Mouse (Mus musculus): Measurements from ENCODE around the gene Skida1. TPM values are rescaled to one million over a fixed set of nuclear protein-coding genes. Genes with fewer than 3 reads are reported as not detected.
A peak's percentile ranks its signal among the peaks of the same experiment; 100 is the strongest.

The Skida1 gene
- total and polyA plus RNA-seq, 2 experiments from 2014 or later: 4.4 to 14.1 TPM

GRCm38 (mm10) chr2:18055929-18056785 lies 7.3 kb upstream of the Skida1 start:
- no peaks in the 10 kb centered on the region for H3K4me1 ChIP-seq (ENCODE audit: insufficient read depth, low read length)
- H3K4me2 ChIP-seq (ENCODE audit: low read depth, low read length): peak overlapping the region; percentile 95
- H3K9me3 ChIP-seq (ENCODE audit: low read length): no peaks in the 10 kb centered on the region
- 1% methylated on average over 47 of the region's 66 CpGs for WGBS
- peak; percentile 93 for ATAC-seq
- no peak for DNase-seq (ENCODE audit: low spot score)
- no peaks in the 10 kb centered on the region for H3K36me3 ChIP-seq (ENCODE audit: insufficient read depth, low read length)
- H3K4me3 ChIP-seq (ENCODE audit: low read length): peak overlapping the region; percentile 69
- peak overlapping the region; percentile 98 for H3K27ac ChIP-seq
- no peaks in the 10 kb centered on the region for H3K27me3 ChIP-seq (ENCODE audit: insufficient read depth, low read length)
- TF ChIP-seq CTCF (IDR thresholded peaks at IDR 0.05; ENCODE audit: low read depth): no peak
- peak overlapping the region; percentile 83 for H3K9ac ChIP-seq (replicated peaks; ENCODE audit: low read length)

- no peaks in the 10 kb centered on the region for H3K4me1 ChIP-seq (ENCODE audit: insufficient read depth, low read length)
- peak within 1 kb of the TSS; percentile 83 for H3K9ac ChIP-seq (replicated peaks; ENCODE audit: low read length)
- H3K4me2 ChIP-seq (ENCODE audit: low read depth, low read length): peak within 1 kb of the TSS; percentile 95
- H3K36me3 ChIP-seq (ENCODE audit: insufficient read depth, low read length): no peaks in the 10 kb centered on the region
- WGBS: 17% methylated on average over 20 of the region's 20 CpGs
- H3K27me3 ChIP-seq (ENCODE audit: insufficient read depth, low read length): no peaks in the 10 kb centered on the region
- H3K4me3 ChIP-seq (ENCODE audit: low read length): peak within 1 kb of the TSS; percentile 69
- H3K9me3 ChIP-seq (ENCODE audit: low read length): no peaks in the 10 kb centered on the region
- DNase-seq (ENCODE audit: low spot score) (no peak), ATAC-seq (no peak)
- H3K27ac ChIP-seq: peak within 1 kb of the TSS; percentile 98
- no peak for TF ChIP-seq CTCF (IDR thresholded peaks at IDR 0.05; ENCODE audit: low read depth)
These were observed 6.4 kb upstream of the Skida1 start, which contains the start of gene Mllt10 for GRCm38 (mm10) chr2:18055016-18055928. Mllt10 (plus strand) TSS chr2:18055237.

DNA sequence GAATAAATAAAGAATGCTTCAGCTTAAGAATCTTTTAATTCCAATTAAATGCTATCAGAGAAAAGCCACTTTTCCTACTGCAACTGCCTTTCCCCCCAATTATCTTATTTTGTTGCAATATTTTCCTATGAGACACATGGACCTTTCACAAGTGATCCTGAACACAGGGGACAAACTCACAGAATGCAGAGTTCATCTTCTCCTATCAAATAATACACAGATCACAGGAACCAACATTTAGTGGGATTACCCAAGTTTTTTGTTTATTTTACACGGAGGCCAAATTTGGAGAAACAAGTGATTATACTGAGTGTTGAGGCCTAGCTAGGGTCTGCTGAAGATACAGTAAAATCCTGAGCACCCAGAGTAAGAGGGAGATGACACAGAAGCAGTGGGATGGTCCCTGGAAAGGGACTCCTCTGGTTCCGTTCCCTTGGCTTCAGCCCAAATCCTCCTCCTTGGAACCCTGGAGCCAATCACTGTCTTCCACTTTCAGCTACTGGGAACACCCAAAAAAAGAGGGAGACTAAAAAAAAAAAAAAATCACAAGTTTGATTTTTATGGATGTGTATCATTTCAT lies 5.2 kb upstream of the Skida1 start:
- H3K4me2 ChIP-seq (ENCODE audit: low read depth, low read length): peak overlapping the region; percentile 95; the same call in 1 of the 2 replicates
- WGBS: 46% methylated on average over 2 of the region's 2 CpGs
- H3K9ac ChIP-seq (replicated peaks; ENCODE audit: low read length): no peak overlapping the region
- no peak for ATAC-seq
- DNase-seq (ENCODE audit: low spot score): peak; percentile 82
- TF ChIP-seq CTCF (IDR thresholded peaks at IDR 0.05; ENCODE audit: low read depth): no peak
- no peak overlapping the region for H3K4me3 ChIP-seq (ENCODE audit: low read length)
- no peaks in the 10 kb centered on the region for H3K27me3 ChIP-seq (ENCODE audit: insufficient read depth, low read length)
- no peaks in the 10 kb centered on the region for H3K9me3 ChIP-seq (ENCODE audit: low read length)
- no peak overlapping the region for H3K27ac ChIP-seq
- H3K36me3 ChIP-seq (ENCODE audit: insufficient read depth, low read length): no peaks in the 10 kb centered on the region
- peaks cover 9% of the 10 kb centered on the region; the same call in 1 of the 2 replicates for H3K4me1 ChIP-seq (ENCODE audit: insufficient read depth, low read length)

- Histone ChIP-seq H3K36me3 (ENCODE audit: insufficient read depth, low read length) (no peaks in the 10 kb centered on the region), H3K27ac (no peak overlapping the region), H3K4me1 (ENCODE audit: insufficient read depth, low read length) (peaks cover 9% of the 10 kb centered on the region; the same call in 1 of the 2 replicates), H3K9ac (replicated peaks; ENCODE audit: low read length) (no peak overlapping the region), H3K9me3 (ENCODE audit: low read length) (no peaks in the 10 kb centered on the region), H3K4me2 (ENCODE audit: low read depth, low read length) (no peak overlapping the region), H3K27me3 (ENCODE audit: insufficient read depth, low read length) (no peaks in the 10 kb centered on the region), H3K4me3 (ENCODE audit: low read length) (no peak overlapping the region)
- TF ChIP-seq CTCF (IDR thresholded peaks at IDR 0.05; ENCODE audit: low read depth): no peak
- ATAC-seq (no peak), DNase-seq (ENCODE audit: low spot score) (no peak)
- WGBS: 51% methylated on average over 1 of the region's 1 CpGs
These were observed 4.5 kb upstream of the Skida1 start for GRCm38 (mm10) chr2:18053243-18053950.

DNA sequence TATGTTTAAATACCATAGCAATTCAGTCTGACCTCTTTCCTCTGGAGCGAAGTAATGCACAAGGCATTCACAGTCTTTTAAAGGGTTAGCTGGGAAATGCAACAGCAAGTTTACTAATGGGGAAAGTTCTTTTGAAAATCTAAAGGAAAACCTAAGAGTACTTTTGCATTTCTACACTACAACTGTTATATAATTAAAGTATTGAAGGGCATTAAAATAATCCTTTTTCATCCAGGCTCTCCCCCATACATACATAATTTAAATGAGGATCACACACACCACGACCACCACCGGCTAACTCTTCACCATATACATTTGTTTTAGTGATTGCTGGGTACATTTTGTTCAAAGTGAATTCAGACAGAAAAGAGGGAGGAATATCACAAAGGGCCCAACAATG lies 3.7 kb upstream of the Skida1 start:
- Histone ChIP-seq H3K36me3 (ENCODE audit: insufficient read depth, low read length) (no peaks in the 10 kb centered on the region), H3K27me3 (ENCODE audit: insufficient read depth, low read length) (no peaks in the 10 kb centered on the region), H3K9me3 (ENCODE audit: low read length) (no peaks in the 10 kb centered on the region), H3K27ac (no peak overlapping the region), H3K9ac (replicated peaks; ENCODE audit: low read length) (no peak overlapping the region), H3K4me1 (ENCODE audit: insufficient read depth, low read length) (peaks cover 9% of the 10 kb centered on the region; the same call in 1 of the 2 replicates), H3K4me3 (ENCODE audit: low read length) (no peak overlapping the region), H3K4me2 (ENCODE audit: low read depth, low read length) (no peak overlapping the region)
- DNase-seq (ENCODE audit: low spot score) (no peak), ATAC-seq (no peak)
- no peak for TF ChIP-seq CTCF (IDR thresholded peaks at IDR 0.05; ENCODE audit: low read depth)
- WGBS: 67% methylated on average over 3 of the region's 3 CpGs

DNA sequence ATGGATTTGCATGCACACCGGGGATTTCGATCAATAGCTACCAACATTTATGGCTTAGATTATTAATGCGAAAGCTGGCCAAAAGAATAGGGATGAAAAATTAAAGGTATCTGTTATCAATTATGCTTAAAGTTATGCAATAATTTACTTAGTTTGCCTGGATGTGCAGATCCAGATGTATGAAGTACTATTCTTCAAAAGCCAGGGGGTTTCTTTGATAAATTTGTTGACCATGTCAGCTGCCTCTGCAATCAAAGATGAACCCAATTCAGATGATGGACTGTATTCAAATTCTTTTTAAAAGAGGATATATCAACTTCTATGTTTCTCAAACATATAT lies 3.0 kb upstream of the Skida1 start:
- no peaks in the 10 kb centered on the region for H3K27me3 ChIP-seq (ENCODE audit: insufficient read depth, low read length)
- no peaks in the 10 kb centered on the region for H3K36me3 ChIP-seq (ENCODE audit: insufficient read depth, low read length)
- H3K4me1 ChIP-seq (ENCODE audit: insufficient read depth, low read length): peaks cover 9% of the 10 kb centered on the region; the same call in 1 of the 2 replicates
- no peak for TF ChIP-seq CTCF (IDR thresholded peaks at IDR 0.05; ENCODE audit: low read depth)
- DNase-seq (ENCODE audit: low spot score) (no peak), ATAC-seq (no peak)
- 50% methylated on average over 3 of the region's 3 CpGs for WGBS
- no peak overlapping the region for H3K9ac ChIP-seq (replicated peaks; ENCODE audit: low read length)
- H3K4me3 ChIP-seq (ENCODE audit: low read length): no peak overlapping the region
- H3K27ac ChIP-seq: no peak overlapping the region
- H3K9me3 ChIP-seq (ENCODE audit: low read length): no peaks in the 10 kb centered on the region
- H3K4me2 ChIP-seq (ENCODE audit: low read depth, low read length): peak overlapping the region; percentile 84; the same call in 1 of the 2 replicates
